13 mouse cellular contexts compared by ENCODE assay signal in the genomic region with DNA sequence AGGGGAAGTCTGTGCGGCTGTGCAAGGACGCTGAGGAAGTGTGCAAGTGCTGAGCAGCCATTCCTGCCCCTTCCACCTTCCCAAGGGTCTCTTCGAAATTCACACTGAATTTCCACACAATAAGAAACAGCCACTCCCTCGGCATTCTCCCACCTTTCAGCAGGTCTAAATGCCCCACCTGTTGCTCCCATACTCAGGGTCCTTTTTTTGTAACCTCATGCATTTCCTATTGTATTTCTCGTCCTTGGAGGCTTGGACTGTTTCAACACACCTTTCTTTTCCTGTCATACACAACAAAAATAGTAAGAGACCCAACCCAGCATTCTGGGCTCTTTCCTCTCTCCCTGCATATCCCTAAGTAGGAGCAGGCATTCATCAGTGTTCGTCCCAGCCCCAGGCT.
"Had no signal": no experiment of that assay in that cellular context is flagged by ENCODE, and none has a peak within 500 bp of the region (broad histone marks: within the 10 kb centered on the region; RNA-seq: fewer than 3 reads in every experiment).

No protein-coding gene starts in this region.

- ATAC-seq: midbrain, embryonic 15.5 days had no signal

- H3K9ac ChIP-seq: kidney, embryonic 15.5 days; limb, embryonic 15.5 days; liver, embryonic 13.5 days; midbrain, embryonic 15.5 days; neural tube, embryonic 12.5 days; stomach, embryonic 15.5 days had no signal

- H3K27me3 ChIP-seq: kidney, embryonic 15.5 days; limb, embryonic 15.5 days; megakaryocyte, embryonic 14.5 days; midbrain, embryonic 15.5 days; neural tube, embryonic 12.5 days; stomach, embryonic 15.5 days had no signal

- DNase-seq: kidney, postnatal 14 days; liver, embryonic 13.5 days; lung, adult 18-20 months; right cerebral cortex, postnatal 4 days; spleen, adult 18-20 months; thymus, postnatal 4 days had no signal

- H3K4me1 ChIP-seq: midbrain, embryonic 15.5 days had no signal

- H3K4me3 ChIP-seq: kidney, embryonic 15.5 days; limb, embryonic 15.5 days; liver, embryonic 13.5 days; megakaryocyte, embryonic 14.5 days; midbrain, embryonic 15.5 days; neural tube, embryonic 12.5 days; stomach, embryonic 15.5 days had no signal

- H3K27ac ChIP-seq: kidney, embryonic 15.5 days; limb, embryonic 15.5 days; liver, embryonic 13.5 days; midbrain, embryonic 15.5 days; neural tube, embryonic 12.5 days; stomach, embryonic 15.5 days had no signal

- H3K9me3 ChIP-seq: kidney, embryonic 15.5 days; limb, embryonic 15.5 days; liver, embryonic 13.5 days; megakaryocyte, embryonic 14.5 days; midbrain, embryonic 15.5 days; neural tube, embryonic 12.5 days; stomach, embryonic 15.5 days had no signal

- H3K36me3 ChIP-seq: kidney, embryonic 15.5 days; limb, embryonic 15.5 days; liver, embryonic 13.5 days; midbrain, embryonic 15.5 days; neural tube, embryonic 12.5 days; stomach, embryonic 15.5 days had no signal

- H3K4me2 ChIP-seq: kidney, embryonic 15.5 days; limb, embryonic 15.5 days; liver, embryonic 13.5 days; midbrain, embryonic 11.5 days; midbrain, embryonic 15.5 days; neural tube, embryonic 12.5 days; stomach, embryonic 15.5 days had no signal
